ENCODE assay signal across 7 mouse cellular contexts in the genomic region with DNA sequence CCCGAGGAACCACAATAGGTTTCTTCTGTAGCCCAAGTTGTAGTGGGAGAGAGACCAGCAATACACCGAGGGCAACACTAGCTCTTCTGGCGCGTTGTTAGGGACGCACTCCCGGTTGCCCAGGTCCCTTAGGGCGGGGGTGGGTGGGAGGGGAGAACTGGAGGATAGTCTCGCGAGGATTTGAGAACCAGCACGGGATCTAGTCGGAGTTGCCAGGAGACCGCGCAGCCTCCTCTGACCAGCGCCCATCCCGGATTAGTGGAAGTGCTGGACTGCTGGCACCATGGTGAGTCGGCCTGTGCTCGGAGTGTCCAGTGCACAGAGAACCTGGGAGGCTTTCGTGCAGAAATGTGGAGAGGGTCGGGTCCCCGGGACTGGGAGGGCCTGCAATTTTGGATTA. TPM values are rescaled to one million over a fixed set of nuclear protein-coding genes. Genes with fewer than 3 reads are reported as not detected.
DNase-seq lines count a peak whose midpoint lies in the region; ATAC-seq lines count a peak whose summit lies in the region.

TSS of gene Gas8 (plus strand) at position 168 of the 400 bp plus-strand sequence.

- peak; percentile 94 for DNase-seq in adrenal gland, postnatal 14 days
- DNase-seq in embryonic facial prominence, embryonic 11.5 days (ENCODE audit: low spot score): peak; percentile 96
- DNase-seq in heart, adult 11 months: peak; percentile 99
- peak; percentile 88 for DNase-seq in kidney, adult 18-20 months
- peak; percentile 94 for DNase-seq in limb, embryonic 11.5 days (ENCODE audit: low spot score)
- peak; percentile 96 for DNase-seq in midbrain, embryonic 14.5 days
- DNase-seq in spleen, adult 18-20 months: peak; percentile 55 to 61

- WGBS in embryonic facial prominence, embryonic 11.5 days: under 1% methylated on average over 20 of the region's 20 CpGs
- WGBS in limb, embryonic 11.5 days: under 1% methylated on average over 20 of the region's 20 CpGs
- WGBS in midbrain, embryonic 14.5 days: under 1% methylated on average over 20 of the region's 20 CpGs

- no peaks in the 10 kb centered on the region for H3K9me3 ChIP-seq in embryonic facial prominence, embryonic 11.5 days (replicated peaks; ENCODE audit: control insufficient read depth, low read length)
- no peaks in the 10 kb centered on the region for H3K9me3 ChIP-seq in limb, embryonic 11.5 days (ENCODE audit: control insufficient read depth, low read length)
- no peaks in the 10 kb centered on the region for H3K9me3 ChIP-seq in midbrain, embryonic 14.5 days (ENCODE audit: control insufficient read depth, low read length)

- H3K27ac ChIP-seq in embryonic facial prominence, embryonic 11.5 days (replicated peaks; ENCODE audit: low read depth, low read length): no peak within 1 kb of the TSS
- H3K27ac ChIP-seq in limb, embryonic 11.5 days (replicated peaks; ENCODE audit: low read depth, low read length): no peak within 1 kb of the TSS
- H3K27ac ChIP-seq in midbrain, embryonic 14.5 days (replicated peaks; ENCODE audit: low read depth, low read length): peak within 1 kb of the TSS; percentile 71

- H3K4me3 ChIP-seq in embryonic facial prominence, embryonic 11.5 days (ENCODE audit: low read depth, low read length): peak within 1 kb of the TSS; percentile 71
- H3K4me3 ChIP-seq in limb, embryonic 11.5 days (ENCODE audit: low read depth, low read length): peak within 1 kb of the TSS; percentile 59
- H3K4me3 ChIP-seq in midbrain, embryonic 14.5 days (replicated peaks; ENCODE audit: low read depth, low read length): peak within 1 kb of the TSS; percentile 64

- H3K9ac ChIP-seq in embryonic facial prominence, embryonic 11.5 days (replicated peaks; ENCODE audit: low read length): peak within 1 kb of the TSS; percentile 80
- H3K9ac ChIP-seq in limb, embryonic 11.5 days (ENCODE audit: low read length): peak within 1 kb of the TSS; percentile 78
- peak within 1 kb of the TSS; percentile 78 for H3K9ac ChIP-seq in midbrain, embryonic 14.5 days (replicated peaks; ENCODE audit: low read length)

- peaks cover 4% of the 10 kb centered on the region for H3K4me1 ChIP-seq in embryonic facial prominence, embryonic 11.5 days (ENCODE audit: control insufficient read depth, insufficient read depth, low read length)
- H3K4me1 ChIP-seq in limb, embryonic 11.5 days (ENCODE audit: control insufficient read depth, insufficient read depth, low read length): peaks cover 17% of the 10 kb centered on the region
- peaks cover 11% of the 10 kb centered on the region for H3K4me1 ChIP-seq in midbrain, embryonic 14.5 days (ENCODE audit: control insufficient read depth, insufficient read depth, low read length)

- no peaks in the 10 kb centered on the region; the same call in 1 of the 2 replicates for H3K27me3 ChIP-seq in embryonic facial prominence, embryonic 11.5 days (ENCODE audit: control insufficient read depth, insufficient read depth, low read length)
- H3K27me3 ChIP-seq in limb, embryonic 11.5 days (ENCODE audit: control insufficient read depth, insufficient read depth, low read length): peaks cover 5% of the 10 kb centered on the region; the same call in 1 of the 2 replicates
- H3K27me3 ChIP-seq in midbrain, embryonic 14.5 days (ENCODE audit: control insufficient read depth, insufficient read depth, low read length): no peaks in the 10 kb centered on the region

- H3K4me2 ChIP-seq in embryonic facial prominence, embryonic 11.5 days (ENCODE audit: low read depth, low read length): peak within 1 kb of the TSS; percentile 75
- peak within 1 kb of the TSS; percentile 86 for H3K4me2 ChIP-seq in limb, embryonic 11.5 days (ENCODE audit: low read depth, severe bottlenecking)
- peak within 1 kb of the TSS; percentile 91 for H3K4me2 ChIP-seq in midbrain, embryonic 14.5 days (ENCODE audit: low read length)

- peak; percentile 81 for ATAC-seq in embryonic facial prominence, embryonic 11.5 days (replicated peaks; ENCODE audit: insufficient number of reproducible peaks, low FRiP score, low TSS enrichment, low read depth)
- ATAC-seq in limb, embryonic 11.5 days (ENCODE audit: insufficient number of reproducible peaks, low FRiP score, low TSS enrichment, low read depth): peak; percentile 83
- ATAC-seq in midbrain, embryonic 14.5 days (ENCODE audit: low FRiP score, low TSS enrichment): peak; percentile 85

- peaks cover 5% of the 10 kb centered on the region for H3K36me3 ChIP-seq in embryonic facial prominence, embryonic 11.5 days (replicated peaks; ENCODE audit: control insufficient read depth, insufficient read depth, low read depth, low read length)
- H3K36me3 ChIP-seq in limb, embryonic 11.5 days (ENCODE audit: control insufficient read depth, insufficient read depth, low read length): no peaks in the 10 kb centered on the region
- peaks cover 28% of the 10 kb centered on the region for H3K36me3 ChIP-seq in midbrain, embryonic 14.5 days (ENCODE audit: control insufficient read depth, insufficient read depth, low read length)

RNA-seq across cellular contexts. Expression of gene Gas8, which starts in this region (rescaled TPM):
- total RNA-seq in adrenal gland, postnatal 14 days (2021): 13.1 and 17.5 TPM in 2 replicates
- 41.3 and 42.0 TPM in 2 replicates for polyA plus RNA-seq in embryonic facial prominence, embryonic 11.5 days (2014; fragmentation: Nextera tagmentation; extraction: Ambion mirVana)
- polyA plus RNA-seq in limb, embryonic 11.5 days (2014; fragmentation: Nextera tagmentation; extraction: Ambion mirVana): 40.8 and 41.3 TPM in 2 replicates
- 38.6 and 41.9 TPM in 2 replicates for polyA plus RNA-seq in midbrain, embryonic 14.5 days (2014; fragmentation: Nextera tagmentation; extraction: Ambion mirVana)
